Mouse (Mus musculus) cerebellum, adult 2 months (tissue): ENCODE data around the gene Clrn1. TPM values are rescaled to one million over a fixed set of nuclear protein-coding genes. Genes with fewer than 3 reads are reported as not detected.

Source experiments
- DNase-seq, 2 experiments: peaks; one replicate each; pipeline ENCODE4 v3.0.0; 2021
- H3K27ac ChIP-seq: fragments of 200-500 bp; 2 replicates; pipeline ENCODE4 v1.5.1; 2012; ENCODE audit warnings: low read length, control low read depth, inconsistent platforms; ENCODE audit not compliant: insufficient read depth
- H3K27me3 ChIP-seq: fragments of 200-500 bp; 2 replicates; pipeline ENCODE4 v1.6.1; 2012; ENCODE audit warnings: inconsistent platforms, mild to moderate bottlenecking, low read length, moderate library complexity; ENCODE audit not compliant: control insufficient read depth, insufficient read depth
- H3K4me1 ChIP-seq: fragments of 200-500 bp; 2 replicates; pipeline ENCODE4 v1.6.1; 2011; ENCODE audit warnings: low read length; ENCODE audit not compliant: control insufficient read depth, insufficient read depth
- H3K4me3 ChIP-seq: fragments of 200-500 bp; replicated peaks from 2 replicates; pipeline ENCODE3; 2011; ENCODE audit warnings: mild to moderate bottlenecking, low read depth, low read length, control low read depth; ENCODE audit not compliant: insufficient read depth
- CTCF ChIP-seq: fragments of 200-500 bp; IDR thresholded peaks from 2 replicates; pipeline ENCODE4 v1.5.1; 2011; ENCODE audit warnings: low read depth, mild to moderate bottlenecking, control low read depth, low read length, moderate library complexity, borderline replicate concordance; ENCODE audit not compliant: insufficient read depth
- POLR2A ChIP-seq: fragments of 200-500 bp; IDR thresholded peaks from 2 replicates; pipeline ENCODE4 v1.6.1; 2011; ENCODE audit warnings: low read length, control low read depth, borderline replicate concordance; ENCODE audit not compliant: insufficient read depth
- WGBS: fragments of 180-500 bp; shearing (Covaris S2); methylation state at CpG from one replicate; pipeline ENCODE4 v1.1.7; 2018; 5-methylcytosine and 5-hydroxymethylcytosine counted together
- polyA plus RNA-seq: library from polyadenylated mRNA; depleted of rRNA; stranded (reverse); fragments of >200 nt; gene quantifications from 2 replicates; pipeline ENCODE4 v1.2.3, GENCODE M21; 2012; rRNA removed

The Clrn1 gene
- 0.61 and 0.81 TPM in 2 replicates for polyA plus RNA-seq

DNA sequence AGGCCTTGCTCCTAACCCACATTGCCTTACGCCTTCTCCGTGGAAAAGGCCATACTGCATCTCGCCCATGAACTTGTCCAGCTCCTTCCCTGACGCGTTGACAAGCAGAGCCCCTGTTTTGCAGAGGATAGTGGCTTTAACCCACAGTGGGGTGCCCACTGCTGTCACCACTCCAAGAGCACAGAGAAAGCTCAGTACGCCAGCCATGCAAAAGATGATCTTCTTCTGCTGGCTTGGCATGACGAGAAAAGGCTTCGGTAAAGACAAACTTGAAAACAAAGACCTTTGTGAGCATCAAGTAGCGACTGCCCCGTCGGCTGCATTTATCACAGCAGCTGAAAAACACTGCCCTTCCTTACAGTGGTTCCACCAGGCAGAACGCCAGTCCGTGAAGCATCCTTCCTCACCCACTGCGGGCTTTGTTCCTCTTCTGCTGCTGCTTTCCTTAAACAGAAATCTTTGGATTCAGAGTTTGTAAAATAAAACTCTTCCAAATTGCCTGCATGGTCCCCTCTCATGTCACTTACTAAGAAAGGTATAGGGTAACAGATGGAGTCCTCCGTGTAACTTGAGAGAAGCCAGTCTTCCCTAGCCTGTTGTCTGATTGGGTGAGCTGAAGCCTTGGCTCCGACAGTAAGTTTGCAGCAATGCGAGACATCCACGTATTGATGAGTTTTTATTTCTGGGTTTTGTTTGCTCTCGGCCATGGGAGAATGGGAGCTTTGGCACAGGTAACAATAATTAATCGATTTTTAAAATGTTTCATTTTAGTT is at the start of gene Clrn1:
Gene Clrn1, minus strand, starts transcription at position 540 of the 773 bp plus-strand sequence.
- no peaks in the 10 kb centered on the region for H3K4me1 ChIP-seq
- H3K4me3 ChIP-seq: no peak within 1 kb of the TSS
- H3K27me3 ChIP-seq: no peaks in the 10 kb centered on the region
- TF ChIP-seq CTCF: no peak
- no peak for TF ChIP-seq POLR2A
- no peak for DNase-seq
- WGBS: 23% methylated on average over 20 of the region's 20 CpGs
- H3K27ac ChIP-seq: no peak within 1 kb of the TSS

DNA sequence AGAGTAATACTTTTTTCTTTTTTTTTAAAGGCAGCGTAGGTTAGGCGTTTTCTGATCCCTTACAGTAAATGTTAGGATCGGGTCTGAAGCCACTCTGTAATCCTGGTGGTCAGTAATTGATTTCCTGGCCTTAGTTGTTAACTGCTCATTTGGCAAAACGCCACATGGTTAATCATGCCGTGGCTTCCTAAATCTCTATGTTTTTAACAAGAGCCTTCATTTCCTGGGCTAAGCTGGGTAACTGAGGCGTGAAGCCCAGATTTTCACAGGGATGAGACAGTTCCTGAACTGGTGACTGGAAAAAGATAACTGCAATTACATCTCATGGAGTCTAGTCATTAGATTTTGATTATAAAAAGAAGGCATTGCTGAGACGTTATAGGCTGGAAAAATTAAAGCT is 38.9 kb upstream of the Clrn1 start:
- no peaks in the 10 kb centered on the region for H3K4me1 ChIP-seq
- no peaks in the 10 kb centered on the region for H3K27me3 ChIP-seq
- no peak for DNase-seq
- no peak overlapping the region for H3K4me3 ChIP-seq
- H3K27ac ChIP-seq: no peak overlapping the region
- TF ChIP-seq POLR2A: no peak
- TF ChIP-seq CTCF: no peak
- WGBS: 31% methylated on average over 7 of the region's 7 CpGs

GRCm38 (mm10) chr3:58923140-58923539 is 38.0 kb upstream of the Clrn1 start:
- WGBS: 74% methylated on average over 9 of the region's 11 CpGs
- Histone ChIP-seq H3K27me3 (no peaks in the 10 kb centered on the region), H3K4me1 (no peaks in the 10 kb centered on the region), H3K4me3 (no peak overlapping the region), H3K27ac (no peak overlapping the region)
- TF ChIP-seq POLR2A (no peak), CTCF (no peak)
- no peak for DNase-seq

DNA sequence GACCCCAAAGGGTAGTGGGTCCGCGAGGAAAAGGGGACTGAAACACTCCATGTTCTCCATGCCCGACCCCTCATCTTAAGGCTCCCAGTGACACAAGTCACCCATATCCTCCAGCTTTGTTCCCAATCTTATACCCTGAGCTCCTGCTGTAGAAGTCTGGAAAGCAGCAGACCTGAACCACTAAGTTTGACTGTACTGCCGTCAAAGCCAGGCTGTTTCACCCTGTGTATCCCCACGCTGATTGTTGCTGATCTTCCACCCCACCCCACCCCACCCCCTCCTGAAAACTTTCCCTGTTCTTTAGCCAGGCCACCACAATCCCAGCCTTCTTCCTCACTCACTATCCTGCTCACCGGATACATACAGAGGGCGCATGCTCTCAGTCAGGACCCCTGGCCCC is 37.5 kb upstream of the Clrn1 start:
- TF ChIP-seq CTCF: no peak
- TF ChIP-seq POLR2A: no peak
- DNase-seq: no peak
- no peak overlapping the region for H3K27ac ChIP-seq

GRCm38 (mm10) chr3:58921316-58921715 is 36.2 kb upstream of the Clrn1 start:
- H3K27me3 ChIP-seq: no peaks in the 10 kb centered on the region
- WGBS: 58% methylated on average over 5 of the region's 5 CpGs

More for the DNA sequence above, 37.5 kb upstream of the Clrn1 start:
- Histone ChIP-seq H3K27me3 (no peaks in the 10 kb centered on the region), H3K4me1 (no peaks in the 10 kb centered on the region), H3K4me3 (no peak overlapping the region)
- WGBS: 54% methylated on average over 7 of the region's 7 CpGs

GRCm38 (mm10) chr3:58904656-58905055 is 19.5 kb upstream of the Clrn1 start:
- 77% methylated on average over 2 of the region's 2 CpGs for WGBS
- H3K4me3 ChIP-seq: no peak overlapping the region
- TF ChIP-seq CTCF (no peak), POLR2A (no peak)
- H3K4me1 ChIP-seq: peaks cover 2% of the 10 kb centered on the region; the same call in 1 of the 2 replicates
- no peaks in the 10 kb centered on the region for H3K27me3 ChIP-seq
- DNase-seq: no peak
- H3K27ac ChIP-seq: no peak overlapping the region

More at GRCm38 (mm10) chr3:58921316-58921715, 36.2 kb upstream of the Clrn1 start:
- Histone ChIP-seq H3K4me3 (no peak overlapping the region), H3K4me1 (no peaks in the 10 kb centered on the region), H3K27ac (no peak overlapping the region)
- DNase-seq: no peak
- TF ChIP-seq CTCF (no peak), POLR2A (no peak)

GRCm38 (mm10) chr3:58902051-58902758 is 17.1 kb upstream of the Clrn1 start:
- TF ChIP-seq CTCF (no peak), POLR2A (no peak)
- WGBS: 12% methylated on average over 13 of the region's 13 CpGs
- no peaks in the 10 kb centered on the region for H3K27me3 ChIP-seq
- H3K4me1 ChIP-seq: peaks cover 2% of the 10 kb centered on the region; the same call in 1 of the 2 replicates
- no peak overlapping the region for H3K27ac ChIP-seq
- no peak overlapping the region for H3K4me3 ChIP-seq
- no peak for DNase-seq
